Mouse (Mus musculus) midbrain, embryonic 12.5 days (tissue): ENCODE measurements around the gene Alpk1. TPM values are rescaled to one million over a fixed set of nuclear protein-coding genes. Genes with fewer than 3 reads are reported as not detected.

Source experiments
- ATAC-seq: fragments of 200-750 bp; cut with Nextera tagmentation; 2 replicates; pipeline ENCODE4 v1.8.0; 2017; ENCODE audit warnings: low read depth, moderate TSS enrichment, moderate library complexity; ENCODE audit not compliant: low FRiP score
- H3K27ac ChIP-seq: fragments of 300-500 bp; sonication (generic); replicated peaks from 2 replicates; pipeline ENCODE4 v1.5.1; 2016; ENCODE audit warnings: mild to moderate bottlenecking
- H3K27me3 ChIP-seq: fragments of 300-500 bp; sonication (generic); 2 replicates; pipeline ENCODE4 v1.6.1; 2016; ENCODE audit warnings: mild to moderate bottlenecking
- H3K36me3 ChIP-seq: fragments of 300-500 bp; sonication (generic); 2 replicates; pipeline ENCODE4 v1.6.1; 2016
- H3K4me1 ChIP-seq: fragments of 300-500 bp; sonication (generic); 2 replicates; pipeline ENCODE4 v1.6.1; 2016
- H3K4me2 ChIP-seq: fragments of 300-500 bp; sonication (generic); replicated peaks from 2 replicates; pipeline ENCODE4 v1.6.1; 2016; ENCODE audit warnings: mild to moderate bottlenecking, moderate library complexity
- H3K4me3 ChIP-seq: fragments of 300-500 bp; sonication (generic); 2 replicates; pipeline ENCODE4 v1.5.1; 2016; ENCODE audit warnings: mild to moderate bottlenecking
- H3K9ac ChIP-seq: fragments of 300-500 bp; sonication (generic); replicated peaks from 2 replicates; pipeline ENCODE4 v1.6.1; 2016; ENCODE audit warnings: mild to moderate bottlenecking, moderate library complexity
- H3K9me3 ChIP-seq: fragments of 300-500 bp; sonication (generic); 2 replicates; pipeline ENCODE4 v1.6.1; 2016; ENCODE audit warnings: mild to moderate bottlenecking
- WGBS: fragments of 180-500 bp; shearing (Covaris S2); methylation state at CpG from one replicate; pipeline ENCODE4 v1.1.7; 2016; 5-methylcytosine and 5-hydroxymethylcytosine counted together
- polyA plus RNA-seq: library from polyadenylated mRNA; unstranded; fragments of >200 nt; fragmentation: Nextera tagmentation; extraction: Ambion mirVana; gene quantifications from 2 replicates; pipeline ENCODE4 v1.2.1, GENCODE M21; 2016

Gene Alpk1
- polyA plus RNA-seq, 1 experiment from 2014 or later = 1.0 TPM

- no peaks in the 10 kb centered on the region for H3K9me3 ChIP-seq
- no peak overlapping the region for H3K9ac ChIP-seq
- H3K36me3 ChIP-seq = no peaks in the 10 kb centered on the region
- no peak overlapping the region for H3K4me2 ChIP-seq
- no peak overlapping the region for H3K27ac ChIP-seq
- peaks cover 10% of the 10 kb centered on the region for H3K4me1 ChIP-seq
- no peak overlapping the region for H3K4me3 ChIP-seq
- H3K27me3 ChIP-seq = peaks cover 94% of the 10 kb centered on the region
- ATAC-seq = no peak
Observed at GRCm38 (mm10) chr3:127757886-127758301, 22.4 kb downstream of the Alpk1 start.

- H3K4me3 ChIP-seq = no peak overlapping the region
- WGBS = 89% methylated on average over 6 of the region's 6 CpGs
- H3K36me3 ChIP-seq = no peaks in the 10 kb centered on the region
- no peak overlapping the region for H3K9ac ChIP-seq
- peaks cover 90% of the 10 kb centered on the region for H3K27me3 ChIP-seq
- H3K4me1 ChIP-seq = peaks cover 14% of the 10 kb centered on the region
- H3K4me2 ChIP-seq = no peak overlapping the region
- no peak for ATAC-seq
- H3K9me3 ChIP-seq = no peaks in the 10 kb centered on the region
- no peak overlapping the region for H3K27ac ChIP-seq
Observed at GRCm38 (mm10) chr3:127756458-127756857, 23.9 kb downstream of the Alpk1 start.

GRCm38 (mm10) chr3:127749981-127750562 is 30.3 kb downstream of the Alpk1 start:
- H3K4me2 ChIP-seq = peak overlapping the region; percentile 49
- H3K4me3 ChIP-seq = no peak overlapping the region
- H3K4me1 ChIP-seq = peaks cover 52% of the 10 kb centered on the region
- ATAC-seq = peak; percentile 88
- no peaks in the 10 kb centered on the region for H3K9me3 ChIP-seq
- peaks cover 70% of the 10 kb centered on the region for H3K27me3 ChIP-seq
- H3K36me3 ChIP-seq = no peaks in the 10 kb centered on the region
- H3K27ac ChIP-seq = peak overlapping the region; percentile 92
- H3K9ac ChIP-seq = no peak overlapping the region
- WGBS = 4% methylated on average over 12 of the region's 12 CpGs

GRCm38 (mm10) chr3:127749266-127749665 is 31.1 kb downstream of the Alpk1 start:
- Histone ChIP-seq H3K4me3 (peak overlapping the region; percentile 22), H3K27ac (peak overlapping the region; percentile 92), H3K9me3 (no peaks in the 10 kb centered on the region), H3K36me3 (no peaks in the 10 kb centered on the region), H3K9ac (0 out of 2 replicates have a peak overlapping the region, but pooled peaks have one; percentile 28), H3K4me1 (peaks cover 58% of the 10 kb centered on the region), H3K4me2 (peak overlapping the region; percentile 49), H3K27me3 (peaks cover 69% of the 10 kb centered on the region)
- WGBS = 5% methylated on average over 9 of the region's 9 CpGs
- ATAC-seq = peak; percentile 83

- 25% methylated on average over 4 of the region's 4 CpGs for WGBS
- H3K36me3 ChIP-seq = no peaks in the 10 kb centered on the region
- peak overlapping the region; percentile 92 for H3K27ac ChIP-seq
- no peak overlapping the region for H3K9ac ChIP-seq
- peaks cover 61% of the 10 kb centered on the region for H3K4me1 ChIP-seq
- H3K4me3 ChIP-seq = no peak overlapping the region; the same call in 1 of the 2 replicates
- H3K27me3 ChIP-seq = peaks cover 68% of the 10 kb centered on the region
- H3K4me2 ChIP-seq = peak overlapping the region; percentile 49
- no peak for ATAC-seq
- no peaks in the 10 kb centered on the region for H3K9me3 ChIP-seq
Observed at GRCm38 (mm10) chr3:127748644-127749043, 31.7 kb downstream of the Alpk1 start.

GRCm38 (mm10) chr3:127745911-127746640 is 34.3 kb downstream of the Alpk1 start:
- Histone ChIP-seq H3K36me3 (no peaks in the 10 kb centered on the region), H3K9me3 (no peaks in the 10 kb centered on the region), H3K4me2 (peak overlapping the region; percentile 27), H3K4me3 (no peak overlapping the region), H3K4me1 (peaks cover 57% of the 10 kb centered on the region), H3K9ac (no peak overlapping the region), H3K27ac (peak overlapping the region; percentile 68), H3K27me3 (peaks cover 63% of the 10 kb centered on the region)
- peak; percentile 28 for ATAC-seq
- WGBS = 7% methylated on average over 16 of the region's 16 CpGs

GRCm38 (mm10) chr3:127745504-127745903 is 34.8 kb downstream of the Alpk1 start:
- peaks cover 64% of the 10 kb centered on the region for H3K27me3 ChIP-seq

GRCm38 (mm10) chr3:127743614-127744365 is 36.5 kb downstream of the Alpk1 start:
- H3K4me2 ChIP-seq = no peak overlapping the region
- H3K4me3 ChIP-seq = no peak overlapping the region
- H3K9ac ChIP-seq = no peak overlapping the region
- no peaks in the 10 kb centered on the region for H3K36me3 ChIP-seq
- no peaks in the 10 kb centered on the region for H3K9me3 ChIP-seq
- H3K27me3 ChIP-seq = peaks cover 64% of the 10 kb centered on the region
- peaks cover 37% of the 10 kb centered on the region for H3K4me1 ChIP-seq
- no peak for ATAC-seq
- 77% methylated on average over 13 of the region's 14 CpGs for WGBS
- H3K27ac ChIP-seq = no peak overlapping the region

More at GRCm38 (mm10) chr3:127745504-127745903, 34.8 kb downstream of the Alpk1 start:
- peaks cover 52% of the 10 kb centered on the region for H3K4me1 ChIP-seq
- WGBS = 23% methylated on average over 6 of the region's 6 CpGs
- peak overlapping the region; percentile 68 for H3K27ac ChIP-seq
- H3K4me2 ChIP-seq = no peak overlapping the region; the same call in 1 of the 2 replicates
- no peak overlapping the region for H3K4me3 ChIP-seq
- H3K9ac ChIP-seq = no peak overlapping the region
- H3K36me3 ChIP-seq = no peaks in the 10 kb centered on the region
- ATAC-seq = no peak
- no peaks in the 10 kb centered on the region for H3K9me3 ChIP-seq

GRCm38 (mm10) chr3:127741473-127741872 is 38.9 kb downstream of the Alpk1 start:
- Histone ChIP-seq H3K27me3 (peaks cover 49% of the 10 kb centered on the region), H3K4me3 (no peak overlapping the region), H3K4me2 (no peak overlapping the region), H3K9me3 (no peaks in the 10 kb centered on the region), H3K4me1 (peaks cover 25% of the 10 kb centered on the region), H3K27ac (no peak overlapping the region), H3K9ac (no peak overlapping the region), H3K36me3 (no peaks in the 10 kb centered on the region)
- ATAC-seq = no peak
- WGBS = 93% methylated on average over 3 of the region's 3 CpGs

GRCm38 (mm10) chr3:127737876-127738275 is 42.5 kb downstream of the Alpk1 start:
- Histone ChIP-seq H3K9me3 (no peaks in the 10 kb centered on the region), H3K9ac (no peak overlapping the region), H3K27ac (no peak overlapping the region), H3K27me3 (peaks cover 43% of the 10 kb centered on the region), H3K4me3 (no peak overlapping the region), H3K4me2 (no peak overlapping the region), H3K4me1 (no peaks in the 10 kb centered on the region), H3K36me3 (no peaks in the 10 kb centered on the region)
- no peak for ATAC-seq
- 69% methylated on average over 5 of the region's 5 CpGs for WGBS

GRCm38 (mm10) chr3:127735395-127735794 is 44.9 kb downstream of the Alpk1 start:
- H3K27me3 ChIP-seq = peaks cover 49% of the 10 kb centered on the region
- H3K27ac ChIP-seq = no peak overlapping the region
- ATAC-seq = no peak
- H3K4me2 ChIP-seq = no peak overlapping the region
- H3K4me3 ChIP-seq = no peak overlapping the region
- no peaks in the 10 kb centered on the region for H3K9me3 ChIP-seq
- H3K4me1 ChIP-seq = no peaks in the 10 kb centered on the region
- H3K9ac ChIP-seq = no peak overlapping the region
- no peaks in the 10 kb centered on the region for H3K36me3 ChIP-seq
- 76% methylated on average over 3 of the region's 3 CpGs for WGBS
